Mouse (Mus musculus) embryonic facial prominence, embryonic 14.5 days (tissue): ENCODE results near the gene Syk. TPM values are rescaled to one million over a fixed set of nuclear protein-coding genes. Genes with fewer than 3 reads are reported as not detected.

Experiments
- ATAC-seq: fragments of 200-750 bp; cut with Nextera tagmentation; 2 replicates; pipeline ENCODE4 v1.8.0; 2017; ENCODE audit warnings: low read depth, moderate number of reproducible peaks, moderate TSS enrichment
- DNase-seq: peaks from one replicate; pipeline ENCODE4 v3.0.0-alpha.2; 2015; ENCODE audit warnings: low spot score
- H3K27ac ChIP-seq: fragments of 300-500 bp; sonication (generic); replicated peaks from 2 replicates; pipeline ENCODE4 v1.5.1; 2014; ENCODE audit warnings: low read depth, mild to moderate bottlenecking, low read length, moderate library complexity
- H3K27me3 ChIP-seq: fragments of 300-500 bp; sonication (generic); replicated peaks from 2 replicates; pipeline ENCODE4 v1.6.1; 2014; ENCODE audit warnings: low read length; ENCODE audit not compliant: control insufficient read depth, insufficient read depth
- H3K36me3 ChIP-seq: fragments of 300-500 bp; sonication (generic); 2 replicates; pipeline ENCODE4 v1.6.1; 2014; ENCODE audit warnings: low read length, mixed read lengths; ENCODE audit not compliant: control insufficient read depth, insufficient read depth
- H3K4me1 ChIP-seq: fragments of 300-500 bp; sonication (generic); 2 replicates; pipeline ENCODE4 v1.6.1; 2014; ENCODE audit warnings: antibody characterized with exemption, low read length; ENCODE audit not compliant: control insufficient read depth, insufficient read depth
- H3K4me2 ChIP-seq: fragments of 300-500 bp; sonication (generic); 2 replicates; pipeline ENCODE4 v1.6.1; 2014; ENCODE audit warnings: low read depth, mild to moderate bottlenecking, low read length, moderate library complexity, mixed read lengths
- H3K4me3 ChIP-seq: fragments of 300-500 bp; sonication (generic); 2 replicates; pipeline ENCODE4 v1.5.1; 2014; ENCODE audit warnings: low read depth, mild to moderate bottlenecking, low read length
- H3K9ac ChIP-seq: fragments of 300-500 bp; sonication (generic); 2 replicates; pipeline ENCODE4 v1.6.1; 2014; ENCODE audit warnings: low read depth, mild to moderate bottlenecking, low read length, moderate library complexity, mixed read lengths
- H3K9me3 ChIP-seq: fragments of 300-500 bp; sonication (generic); 2 replicates; pipeline ENCODE4 v1.6.1; 2016; ENCODE audit warnings: low read length; ENCODE audit not compliant: control insufficient read depth
- WGBS: fragments of 180-500 bp; shearing (Covaris S2); extraction: QIAGEN DNeasy Blood & Tissue Kit; methylation state at CpG from one replicate; pipeline ENCODE4 v1.1.7; 2014; 5-methylcytosine and 5-hydroxymethylcytosine counted together
- polyA plus RNA-seq: library from polyadenylated mRNA; unstranded; fragments of >200 nt; fragmentation: Nextera tagmentation; extraction: Ambion mirVana; gene quantifications from 2 replicates; pipeline ENCODE4 v1.2.1, GENCODE M21; 2014

The Syk gene
- polyA plus RNA-seq, 1 experiment from 2014 or later, result 3.2 TPM

DNA sequence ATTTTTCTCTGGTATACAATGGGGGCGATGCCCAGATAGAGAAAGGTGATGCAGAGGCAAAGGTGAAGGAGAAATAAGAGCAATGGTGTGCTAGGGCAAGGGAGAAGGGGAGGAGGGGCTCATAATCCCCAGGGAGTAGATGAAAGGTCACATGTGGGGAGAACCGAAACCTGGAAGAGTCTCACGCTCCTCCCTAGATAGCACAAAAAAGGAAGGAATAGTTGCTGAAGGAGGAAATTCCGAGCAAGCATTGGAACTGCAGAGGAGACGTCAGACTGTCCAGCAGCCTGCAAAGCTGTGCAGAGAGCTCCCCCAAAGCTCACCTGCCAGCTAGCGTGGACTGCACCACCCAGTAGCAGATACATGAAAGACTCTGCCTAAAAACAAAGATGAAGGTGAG, 7.5 kb upstream of the Syk start:
- WGBS, result 80% methylated on average over 6 of the region's 6 CpGs
- no peak for ATAC-seq
- no peak for DNase-seq

DNA sequence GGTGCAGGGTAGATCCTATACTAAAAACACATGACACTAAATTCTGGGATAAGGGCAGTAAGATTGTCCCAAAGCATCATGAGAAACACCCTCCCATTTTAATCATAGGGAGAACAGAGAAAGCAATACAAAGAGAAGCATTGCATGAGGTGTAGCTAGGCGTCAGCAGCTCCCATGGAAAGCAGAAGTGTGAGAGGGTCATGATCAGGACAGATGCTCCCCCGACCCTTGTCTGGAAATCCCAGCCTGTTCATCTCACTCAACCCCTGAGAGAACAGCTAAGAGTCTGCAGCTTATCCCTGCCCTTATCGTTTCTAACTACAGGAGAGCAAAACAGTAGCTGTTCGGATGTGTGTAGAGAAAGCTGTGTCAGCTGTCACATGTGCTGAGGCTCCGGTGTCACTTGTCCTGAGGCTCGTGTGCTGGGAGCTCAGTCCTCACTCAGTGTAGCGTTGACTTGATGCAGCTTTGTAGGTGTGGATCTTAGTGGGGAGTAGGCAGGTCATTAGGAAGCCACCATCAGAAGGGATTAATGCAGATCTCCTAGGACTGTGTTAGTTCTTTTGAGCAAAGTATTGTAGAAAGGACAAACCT, 6.9 kb upstream of the Syk start:
- Histone ChIP-seq H3K27me3 (no peaks in the 10 kb centered on the region), H3K9ac (no peak overlapping the region), H3K4me3 (no peak overlapping the region), H3K4me2 (no peak overlapping the region), H3K9me3 (no peaks in the 10 kb centered on the region), H3K27ac (no peak overlapping the region), H3K4me1 (no peaks in the 10 kb centered on the region), H3K36me3 (no peaks in the 10 kb centered on the region)
- WGBS, result 50% methylated on average over 7 of the region's 7 CpGs
- ATAC-seq, result no peak
- DNase-seq, result peak; percentile 9

More for the DNA sequence above, 7.5 kb upstream of the Syk start:
- no peak overlapping the region for H3K9ac ChIP-seq
- H3K4me3 ChIP-seq, result no peak overlapping the region
- H3K4me1 ChIP-seq, result no peaks in the 10 kb centered on the region
- no peaks in the 10 kb centered on the region for H3K36me3 ChIP-seq
- H3K4me2 ChIP-seq, result no peak overlapping the region
- no peaks in the 10 kb centered on the region for H3K9me3 ChIP-seq
- H3K27ac ChIP-seq, result no peak overlapping the region
- H3K27me3 ChIP-seq, result no peaks in the 10 kb centered on the region

DNA sequence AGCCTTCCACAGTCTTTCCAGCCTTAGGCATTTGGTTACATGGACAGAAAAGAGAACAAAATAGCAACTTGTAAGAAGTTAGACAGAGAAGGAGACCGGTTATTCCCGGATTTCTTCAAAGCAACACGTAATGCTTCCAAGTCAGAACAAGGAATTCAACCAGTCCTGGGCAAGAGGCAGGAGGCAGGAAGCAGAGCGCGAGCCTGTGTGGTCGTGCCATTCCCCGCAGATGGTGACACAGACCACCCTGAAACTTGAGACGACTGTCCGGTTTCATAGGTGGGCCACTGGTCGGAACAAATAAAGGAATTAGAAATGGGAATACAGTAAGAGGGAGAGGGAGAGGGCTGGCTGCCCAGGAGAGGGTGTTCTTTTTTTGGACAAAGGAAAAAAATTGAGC, 6.1 kb upstream of the Syk start:
- Histone ChIP-seq H3K9me3 (no peaks in the 10 kb centered on the region), H3K4me1 (no peaks in the 10 kb centered on the region), H3K4me3 (no peak overlapping the region), H3K4me2 (no peak overlapping the region), H3K27me3 (no peaks in the 10 kb centered on the region), H3K36me3 (no peaks in the 10 kb centered on the region), H3K9ac (no peak overlapping the region; the same call in 1 of the 2 replicates), H3K27ac (no peak overlapping the region)
- no peak for ATAC-seq
- 19% methylated on average over 10 of the region's 10 CpGs for WGBS
- DNase-seq, result peak; percentile 7

DNA sequence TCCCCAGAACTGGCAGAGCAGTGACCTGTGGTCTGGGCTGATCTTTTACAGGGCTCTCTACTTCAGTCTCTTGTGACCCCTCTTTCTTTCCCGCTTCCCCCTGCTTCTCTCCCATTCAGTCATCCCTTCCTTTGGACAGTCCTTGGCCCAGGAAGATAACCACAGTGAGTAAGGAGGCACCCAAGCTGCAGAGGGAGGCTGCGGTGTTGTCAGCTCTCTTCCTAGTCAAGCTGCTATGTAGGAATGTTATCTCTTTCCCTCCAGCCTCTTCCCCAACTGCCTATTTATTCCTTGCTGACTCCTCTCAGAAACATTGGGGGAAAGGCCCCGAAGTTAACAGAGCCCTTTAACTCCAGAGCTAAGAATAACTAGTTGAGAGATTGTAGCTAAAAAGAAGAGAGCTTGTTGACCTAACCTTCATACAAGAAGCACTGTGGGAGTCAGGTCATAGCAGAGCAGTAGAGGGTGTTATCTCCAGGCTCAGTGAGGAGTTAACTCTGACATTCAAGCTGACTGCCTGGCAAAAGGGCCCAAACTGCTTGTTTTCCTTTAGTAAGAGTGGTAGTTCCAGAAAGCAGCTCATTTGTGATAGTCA, 5.5 kb upstream of the Syk start:
- ATAC-seq (no peak), DNase-seq (no peak)
- WGBS, result 57% methylated on average over 3 of the region's 3 CpGs
- Histone ChIP-seq H3K27ac (no peak overlapping the region), H3K9ac (no peak overlapping the region), H3K4me1 (no peaks in the 10 kb centered on the region), H3K9me3 (no peaks in the 10 kb centered on the region), H3K36me3 (no peaks in the 10 kb centered on the region), H3K4me2 (no peak overlapping the region), H3K27me3 (no peaks in the 10 kb centered on the region; the same call in 1 of the 2 replicates), H3K4me3 (no peak overlapping the region)

DNA sequence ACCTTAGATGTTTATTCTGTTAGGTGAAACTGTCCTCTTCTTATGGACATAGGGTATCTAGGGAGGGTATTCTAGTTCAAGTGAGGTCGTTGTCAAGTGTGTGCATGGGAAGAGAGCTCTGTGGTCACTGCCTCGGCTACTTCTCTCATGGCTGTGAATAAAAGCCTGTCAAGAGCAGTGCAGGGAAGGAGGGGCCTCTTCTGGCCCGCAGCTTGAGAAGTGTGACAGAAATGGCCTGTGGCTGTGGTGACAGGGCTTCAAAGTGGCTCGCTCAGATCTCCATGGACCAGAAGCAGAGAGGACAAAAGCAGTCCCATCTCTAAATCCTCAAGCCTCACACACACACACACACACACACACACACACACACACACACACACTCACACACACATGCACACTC, 5.0 kb upstream of the Syk start:
- no peaks in the 10 kb centered on the region for H3K9me3 ChIP-seq
- no peak overlapping the region for H3K4me3 ChIP-seq
- H3K9ac ChIP-seq, result no peak overlapping the region
- no peak overlapping the region for H3K4me2 ChIP-seq
- DNase-seq (no peak), ATAC-seq (no peak)
- no peaks in the 10 kb centered on the region for H3K36me3 ChIP-seq
- H3K27me3 ChIP-seq, result peaks cover 4% of the 10 kb centered on the region; the same call in 1 of the 2 replicates
- H3K27ac ChIP-seq, result no peak overlapping the region
- H3K4me1 ChIP-seq, result no peaks in the 10 kb centered on the region; the same call in 1 of the 2 replicates
- 35% methylated on average over 4 of the region's 4 CpGs for WGBS

DNA sequence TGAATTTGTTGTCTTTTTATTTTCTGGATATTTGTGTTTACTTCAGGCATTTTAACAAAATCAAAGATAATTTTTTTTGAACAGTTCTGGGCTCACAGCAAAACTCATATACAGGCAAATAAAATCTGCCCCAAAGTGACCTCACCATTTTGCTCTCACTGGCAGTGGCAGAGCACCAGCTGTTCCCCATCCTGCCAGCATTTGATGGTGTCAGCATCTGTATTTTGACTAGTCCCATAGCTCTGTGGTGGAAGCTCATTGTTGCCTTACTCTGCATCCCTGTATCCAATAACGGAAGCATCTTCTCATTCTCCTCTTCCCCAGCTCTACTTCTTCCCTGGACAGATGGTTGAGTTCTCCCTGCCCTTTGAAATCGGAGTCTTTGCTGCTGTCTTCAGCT, 4.2 kb upstream of the Syk start:
- 52% methylated on average over 2 of the region's 2 CpGs for WGBS
- Histone ChIP-seq H3K4me1 (no peaks in the 10 kb centered on the region; the same call in 1 of the 2 replicates), H3K27me3 (peaks cover 10% of the 10 kb centered on the region; the same call in 1 of the 2 replicates), H3K36me3 (no peaks in the 10 kb centered on the region), H3K9me3 (no peaks in the 10 kb centered on the region), H3K9ac (no peak overlapping the region), H3K4me2 (no peak overlapping the region), H3K27ac (no peak overlapping the region), H3K4me3 (no peak overlapping the region)
- no peak for ATAC-seq
- DNase-seq, result no peak

DNA sequence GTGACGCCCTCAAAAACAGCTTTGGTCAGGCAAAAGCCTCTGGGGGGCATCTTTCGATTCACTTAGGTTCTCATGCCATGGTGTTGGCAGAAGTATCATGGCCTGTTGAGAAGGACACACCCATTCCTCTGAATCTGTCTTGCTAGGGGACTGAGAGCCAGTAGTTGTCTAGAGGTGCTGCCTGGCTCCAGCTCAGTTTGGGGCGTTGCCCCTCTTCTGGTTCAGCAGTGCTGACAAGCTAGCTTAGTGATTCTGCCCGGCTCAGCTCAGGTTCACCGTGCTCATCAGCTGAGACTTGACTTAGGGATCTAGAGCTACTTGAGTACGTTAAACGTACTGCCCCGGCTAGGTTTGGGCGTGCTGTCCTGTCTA, 481 bp upstream of the Syk start:
- peak; percentile 18; the same call in 1 of the 2 replicates for ATAC-seq
- Histone ChIP-seq H3K27me3 (peaks cover 10% of the 10 kb centered on the region), H3K9me3 (no peaks in the 10 kb centered on the region), H3K4me1 (no peaks in the 10 kb centered on the region; the same call in 1 of the 2 replicates), H3K4me2 (peak overlapping the region; percentile 93), H3K4me3 (peak overlapping the region; percentile 67), H3K27ac (no peak overlapping the region), H3K9ac (peak overlapping the region; percentile 71), H3K36me3 (no peaks in the 10 kb centered on the region)
- WGBS, result 15% methylated on average over 9 of the region's 9 CpGs
- DNase-seq, result peak; percentile 51

DNA sequence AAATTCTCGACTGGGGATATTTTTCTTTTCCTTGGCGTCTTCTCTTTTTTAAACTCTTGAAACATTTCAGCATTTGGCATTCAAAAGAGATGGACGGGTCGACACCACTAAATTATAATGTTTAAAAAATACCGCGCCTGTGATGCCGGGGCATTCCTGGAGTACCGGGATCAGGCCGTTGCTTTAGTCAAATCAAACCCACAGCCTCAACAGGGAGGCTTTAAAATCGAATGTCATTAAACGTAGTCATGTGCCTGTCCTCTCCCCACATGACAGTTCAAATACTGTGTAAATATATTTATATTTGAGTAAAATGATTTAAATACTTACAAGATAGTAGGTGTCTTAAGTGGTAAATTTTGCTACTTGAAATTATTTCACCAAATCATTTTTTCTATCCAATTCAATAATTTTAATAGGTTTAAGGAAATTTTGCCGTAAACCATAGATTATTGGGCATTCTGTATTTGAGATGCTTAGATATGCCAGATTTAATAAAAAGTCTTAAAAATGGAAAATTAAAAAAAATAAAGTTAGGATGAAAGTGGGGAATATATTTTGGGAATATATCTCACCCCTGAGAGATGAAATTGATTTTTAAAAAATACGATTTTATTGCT, 1.1 kb downstream of the Syk start:
- no peak overlapping the region for H3K9ac ChIP-seq
- peak overlapping the region; percentile 93 for H3K4me2 ChIP-seq
- H3K27me3 ChIP-seq, result peaks cover 10% of the 10 kb centered on the region
- peak overlapping the region; percentile 67 for H3K4me3 ChIP-seq
- no peaks in the 10 kb centered on the region for H3K36me3 ChIP-seq
- no peaks in the 10 kb centered on the region for H3K9me3 ChIP-seq
- H3K27ac ChIP-seq, result 0 out of 2 replicates have a peak overlapping the region, but pooled peaks have one; percentile 10
- H3K4me1 ChIP-seq, result no peaks in the 10 kb centered on the region; the same call in 1 of the 2 replicates
- 24% methylated on average over 13 of the region's 13 CpGs for WGBS
- ATAC-seq, result no peak
- no peak for DNase-seq
